Mouse (Mus musculus) neural tube, embryonic 14.5 days (tissue): ENCODE results near the gene Dennd1a. TPM values are rescaled to one million over a fixed set of nuclear protein-coding genes. Genes with fewer than 3 reads are reported as not detected.
A peak's percentile ranks its signal among the peaks of the same experiment; 100 is the strongest.

ENCODE experiments used
- ATAC-seq: fragments of 200-750 bp; cut with Nextera tagmentation; 2 replicates; pipeline ENCODE4 v1.8.0; 2017; ENCODE audit warnings: low read depth, mild to moderate bottlenecking, moderate TSS enrichment, moderate library complexity
- H3K27ac ChIP-seq: fragments of 300-500 bp; sonication (generic); 2 replicates; pipeline ENCODE4 v1.5.1; 2014; ENCODE audit warnings: low read depth, mild to moderate bottlenecking, control low read depth, low read length, moderate library complexity, mixed read lengths
- H3K27me3 ChIP-seq: fragments of 300-500 bp; sonication (generic); 2 replicates; pipeline ENCODE4 v1.6.1; 2014; ENCODE audit warnings: low read length; ENCODE audit not compliant: control insufficient read depth, insufficient read depth
- H3K36me3 ChIP-seq: fragments of 300-500 bp; sonication (generic); 2 replicates; pipeline ENCODE4 v1.6.1; 2014; ENCODE audit warnings: low read length, mixed read lengths; ENCODE audit not compliant: control insufficient read depth, insufficient read depth
- H3K4me1 ChIP-seq: fragments of 300-500 bp; sonication (generic); 2 replicates; pipeline ENCODE4 v1.6.1; 2014; ENCODE audit warnings: low read length; ENCODE audit not compliant: control insufficient read depth, insufficient read depth
- H3K4me2 ChIP-seq: fragments of 300-500 bp; sonication (generic); 2 replicates; pipeline ENCODE4 v1.6.1; 2014; ENCODE audit warnings: mild to moderate bottlenecking, low read depth, low read length, control low read depth
- H3K4me3 ChIP-seq: fragments of 300-500 bp; sonication (generic); 2 replicates; pipeline ENCODE4 v1.5.1; 2014; ENCODE audit warnings: low read depth, low read length, control low read depth, mixed read lengths
- H3K9ac ChIP-seq: fragments of 300-500 bp; sonication (generic); replicated peaks from 2 replicates; pipeline ENCODE4 v1.6.1; 2014; ENCODE audit warnings: low read depth, mild to moderate bottlenecking, control low read depth, low read length, mixed read lengths
- H3K9me3 ChIP-seq: fragments of 300-500 bp; sonication (generic); 2 replicates; pipeline ENCODE4 v1.6.1; 2016; ENCODE audit warnings: low read length; ENCODE audit not compliant: control insufficient read depth
- WGBS: fragments of 180-500 bp; shearing (Covaris S2); extraction: QIAGEN DNeasy Blood & Tissue Kit; methylation state at CpG from one replicate; pipeline ENCODE4 v1.1.7; 2014; 5-methylcytosine and 5-hydroxymethylcytosine counted together
- polyA plus RNA-seq: library from polyadenylated mRNA; unstranded; fragments of >200 nt; fragmentation: Nextera tagmentation; extraction: Ambion mirVana; gene quantifications from 2 replicates; pipeline ENCODE4 v1.2.1, GENCODE M21; 2014

The Dennd1a gene
- 11.9 and 17.8 TPM in 2 replicates for polyA plus RNA-seq

DNA sequence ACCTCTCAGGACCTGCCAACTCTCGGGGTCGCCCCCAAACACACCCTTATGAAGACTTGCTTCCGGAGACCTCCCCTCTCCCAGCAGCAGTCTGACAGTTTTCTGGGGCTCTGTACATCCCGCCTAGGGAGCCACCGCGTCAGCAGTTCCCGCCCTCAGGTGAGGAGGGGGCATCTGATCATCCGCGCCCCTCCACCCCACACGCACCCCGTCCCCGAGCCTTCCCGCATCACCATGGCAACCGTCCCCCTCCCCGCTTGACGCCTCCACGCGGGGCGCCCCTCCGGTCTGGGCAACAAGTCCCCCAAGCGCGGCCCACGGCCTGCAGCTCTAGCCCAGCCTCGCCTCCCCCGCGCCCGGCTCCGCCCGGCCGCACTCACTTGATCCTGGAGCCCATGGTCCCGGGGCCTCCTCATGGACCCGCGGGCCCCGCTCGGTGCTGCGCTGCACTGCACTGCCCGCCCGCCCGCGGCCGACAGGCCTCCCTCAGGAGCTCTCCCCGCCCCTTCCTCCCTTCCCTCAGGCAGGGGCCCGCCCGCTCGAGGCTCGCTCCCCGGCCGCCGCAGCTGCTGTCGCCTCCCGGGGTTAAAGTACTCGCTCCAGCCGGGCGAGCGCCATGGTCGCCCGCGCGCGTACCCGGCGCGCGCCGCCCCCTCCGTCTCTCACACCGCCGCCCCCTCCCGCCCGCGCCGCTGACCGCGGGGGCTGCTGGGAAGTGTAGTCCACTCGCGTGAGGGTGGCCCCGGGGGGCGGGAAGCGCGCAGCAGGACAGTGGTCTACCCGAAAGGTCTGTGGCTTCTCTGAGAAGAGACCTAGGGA lies at the start of gene Dennd1a:
Gene Dennd1a, minus strand, starts transcription at position 658 of the 819 bp plus-strand sequence.
- peak within 1 kb of the TSS; percentile 87 for H3K4me3 ChIP-seq
- H3K9ac ChIP-seq: peak within 1 kb of the TSS; percentile 84
- no peaks in the 10 kb centered on the region for H3K4me1 ChIP-seq
- WGBS: under 1% methylated on average over 77 of the region's 81 CpGs
- ATAC-seq: peak; percentile 95
- H3K36me3 ChIP-seq: no peaks in the 10 kb centered on the region
- H3K9me3 ChIP-seq: no peaks in the 10 kb centered on the region
- H3K27ac ChIP-seq: peak within 1 kb of the TSS; percentile 89
- H3K4me2 ChIP-seq: peak within 1 kb of the TSS; percentile 76
- no peaks in the 10 kb centered on the region for H3K27me3 ChIP-seq

DNA sequence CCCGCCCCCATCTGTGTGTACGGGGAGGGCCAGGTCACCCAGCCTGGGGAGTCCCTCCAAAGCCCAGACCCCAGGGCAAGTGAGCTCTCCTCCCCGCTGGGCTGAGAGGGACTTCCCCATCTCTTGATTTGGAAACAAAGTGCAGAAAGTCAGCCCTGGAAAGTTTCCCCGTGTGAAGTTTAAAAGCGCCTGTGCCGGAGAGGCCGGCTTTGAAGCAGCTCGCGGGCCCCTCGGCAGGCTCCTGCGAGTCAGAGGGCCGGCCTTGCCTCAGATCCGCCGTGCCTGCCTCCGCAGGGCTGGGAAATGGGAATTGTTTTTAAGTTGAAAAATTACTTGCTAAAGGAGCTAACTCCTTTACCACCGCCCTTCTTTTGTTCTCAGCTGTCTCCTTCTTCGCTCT lies 49.4 kb upstream of the Dennd1a start:
- Histone ChIP-seq H3K27me3 (peaks cover 64% of the 10 kb centered on the region), H3K36me3 (no peaks in the 10 kb centered on the region), H3K4me3 (no peak overlapping the region), H3K9me3 (no peaks in the 10 kb centered on the region), H3K9ac (no peak overlapping the region), H3K27ac (no peak overlapping the region), H3K4me1 (peaks cover 8% of the 10 kb centered on the region; the same call in 1 of the 2 replicates), H3K4me2 (no peak overlapping the region)
- ATAC-seq: no peak
- 3% methylated on average over 17 of the region's 17 CpGs for WGBS

DNA sequence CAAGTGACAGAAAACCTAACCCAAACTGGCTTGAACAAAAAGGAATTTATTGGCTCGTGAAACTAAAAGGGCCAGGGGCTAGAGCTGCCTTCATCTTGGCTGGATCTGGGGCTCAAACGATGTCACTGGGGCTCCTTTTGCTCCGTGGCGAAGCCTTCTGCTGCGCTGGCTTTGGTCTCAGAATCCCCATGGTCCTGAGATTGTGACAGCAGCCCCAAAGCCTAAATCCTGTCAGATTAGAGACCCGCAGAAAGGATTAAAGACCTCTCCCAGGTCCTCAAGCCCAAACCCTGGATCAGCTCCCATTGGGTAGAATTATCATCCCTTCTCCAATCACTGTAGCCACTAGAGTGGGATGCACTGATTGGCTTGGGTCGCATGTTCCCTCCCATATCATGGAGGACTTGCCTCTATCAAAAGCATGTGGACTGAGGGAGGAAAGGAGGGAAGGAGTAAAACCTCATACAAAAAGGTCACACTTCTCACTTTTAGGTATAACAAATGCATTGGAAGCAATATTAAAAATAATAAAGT lies 46.5 kb upstream of the Dennd1a start:
- Histone ChIP-seq H3K4me1 (no peaks in the 10 kb centered on the region), H3K9ac (no peak overlapping the region), H3K4me3 (no peak overlapping the region), H3K27ac (no peak overlapping the region), H3K27me3 (peaks cover 47% of the 10 kb centered on the region), H3K9me3 (no peaks in the 10 kb centered on the region), H3K36me3 (no peaks in the 10 kb centered on the region), H3K4me2 (no peak overlapping the region)
- ATAC-seq: no peak
- WGBS: 38% methylated on average over 7 of the region's 7 CpGs

DNA sequence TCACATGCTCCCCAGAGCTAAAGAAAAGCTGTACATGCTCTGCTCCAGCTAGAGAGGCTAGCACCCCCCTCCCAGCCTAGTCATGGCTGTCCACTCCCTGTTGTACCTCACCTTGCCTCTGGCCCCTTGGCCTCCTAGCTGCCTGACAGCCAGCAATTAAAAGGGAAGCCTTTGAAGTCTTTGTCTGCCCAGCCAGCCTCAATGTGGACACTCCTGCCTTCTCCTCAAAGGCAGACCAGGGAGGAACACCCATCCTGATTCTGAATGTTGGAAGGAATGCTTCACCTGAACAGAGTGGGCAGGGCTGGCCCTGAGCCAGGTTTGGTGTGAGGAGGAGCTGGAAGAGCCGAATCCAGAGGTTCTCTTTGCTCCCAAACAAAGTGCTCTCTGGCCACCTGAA lies 39.5 kb upstream of the Dennd1a start:
- Histone ChIP-seq H3K4me3 (no peak overlapping the region), H3K4me1 (no peaks in the 10 kb centered on the region), H3K27me3 (0 out of 2 replicates have a peak, but pooled peaks cover under 1% of the 10 kb centered on the region), H3K9ac (no peak overlapping the region), H3K27ac (no peak overlapping the region), H3K4me2 (no peak overlapping the region), H3K9me3 (no peaks in the 10 kb centered on the region), H3K36me3 (no peaks in the 10 kb centered on the region)
- WGBS: 57% methylated on average over 1 of the region's 1 CpGs
- ATAC-seq: no peak

DNA sequence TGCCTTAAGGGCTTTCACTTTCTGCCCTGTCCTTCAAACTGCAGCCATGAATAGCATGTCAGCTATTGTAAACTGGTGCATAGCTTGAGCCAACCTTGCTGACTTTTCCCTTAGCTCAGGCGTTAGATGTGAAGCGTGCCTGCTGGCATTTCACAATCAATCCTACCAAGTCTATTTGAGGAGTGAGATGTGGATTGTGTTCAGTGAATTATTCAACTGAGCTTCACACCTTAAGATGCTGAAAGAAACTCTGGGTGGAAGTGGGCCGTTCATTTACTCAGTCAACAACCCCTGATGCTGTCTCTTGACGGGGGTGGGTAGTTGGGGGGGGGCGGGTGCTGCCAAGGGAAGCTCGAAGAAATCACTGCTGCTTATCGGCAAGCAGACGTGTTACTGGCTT lies 36.2 kb upstream of the Dennd1a start:
- Histone ChIP-seq H3K4me2 (no peak overlapping the region), H3K9ac (no peak overlapping the region), H3K4me3 (no peak overlapping the region), H3K9me3 (no peaks in the 10 kb centered on the region), H3K36me3 (no peaks in the 10 kb centered on the region), H3K4me1 (no peaks in the 10 kb centered on the region), H3K27me3 (no peaks in the 10 kb centered on the region), H3K27ac (no peak overlapping the region)
- ATAC-seq: no peak
- WGBS: 66% methylated on average over 8 of the region's 8 CpGs

DNA sequence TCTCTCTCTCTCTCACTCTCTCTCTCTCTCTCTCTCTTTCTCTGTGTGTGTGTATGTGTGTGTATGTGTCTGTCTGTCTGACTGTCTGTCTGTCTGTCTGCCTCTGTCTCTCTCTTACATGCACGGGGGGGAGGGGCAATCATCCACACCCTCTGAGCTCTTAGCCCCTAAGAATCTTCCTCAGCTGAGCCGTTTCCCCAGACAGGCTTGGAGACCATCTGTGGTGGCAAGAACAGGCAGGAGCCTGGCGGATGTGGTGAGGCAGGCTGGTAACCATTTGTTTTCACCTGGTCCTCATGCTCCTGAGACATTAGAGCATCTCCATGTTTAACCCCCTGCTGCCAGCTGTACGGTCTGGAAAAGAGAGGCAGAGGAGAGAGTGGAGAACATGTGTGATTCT lies 33.7 kb upstream of the Dennd1a start:
- WGBS: 57% methylated on average over 4 of the region's 4 CpGs
- no peak overlapping the region for H3K27ac ChIP-seq
- H3K27me3 ChIP-seq: no peaks in the 10 kb centered on the region
- H3K4me2 ChIP-seq: no peak overlapping the region
- no peaks in the 10 kb centered on the region for H3K4me1 ChIP-seq
- H3K9ac ChIP-seq: no peak overlapping the region
- no peaks in the 10 kb centered on the region for H3K9me3 ChIP-seq
- ATAC-seq: no peak
- no peak overlapping the region for H3K4me3 ChIP-seq
- H3K36me3 ChIP-seq: no peaks in the 10 kb centered on the region

DNA sequence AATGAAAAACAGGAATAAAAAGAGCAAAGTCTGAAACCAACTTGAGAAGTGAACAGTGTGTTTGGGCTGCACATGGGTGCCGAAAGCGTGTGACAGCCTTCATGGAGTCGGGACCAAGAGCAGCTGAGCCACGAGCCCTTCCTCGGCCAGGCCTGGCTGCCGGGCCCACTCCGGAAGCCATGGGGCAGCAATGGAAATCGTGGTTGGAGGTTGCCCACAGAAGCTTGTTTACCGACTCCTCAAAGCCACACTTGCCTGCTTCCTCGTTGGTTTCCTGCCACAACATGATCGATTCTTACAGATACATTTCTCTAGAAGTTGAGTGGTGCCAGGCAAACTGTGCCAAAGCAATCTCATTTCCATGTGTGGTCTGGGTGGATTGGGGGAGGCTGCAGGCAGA lies 31.9 kb upstream of the Dennd1a start:
- Histone ChIP-seq H3K27me3 (no peaks in the 10 kb centered on the region), H3K4me1 (no peaks in the 10 kb centered on the region), H3K4me2 (no peak overlapping the region), H3K36me3 (no peaks in the 10 kb centered on the region), H3K27ac (no peak overlapping the region), H3K9ac (no peak overlapping the region), H3K4me3 (no peak overlapping the region), H3K9me3 (no peaks in the 10 kb centered on the region)
- no peak for ATAC-seq
- WGBS: 92% methylated on average over 11 of the region's 11 CpGs

DNA sequence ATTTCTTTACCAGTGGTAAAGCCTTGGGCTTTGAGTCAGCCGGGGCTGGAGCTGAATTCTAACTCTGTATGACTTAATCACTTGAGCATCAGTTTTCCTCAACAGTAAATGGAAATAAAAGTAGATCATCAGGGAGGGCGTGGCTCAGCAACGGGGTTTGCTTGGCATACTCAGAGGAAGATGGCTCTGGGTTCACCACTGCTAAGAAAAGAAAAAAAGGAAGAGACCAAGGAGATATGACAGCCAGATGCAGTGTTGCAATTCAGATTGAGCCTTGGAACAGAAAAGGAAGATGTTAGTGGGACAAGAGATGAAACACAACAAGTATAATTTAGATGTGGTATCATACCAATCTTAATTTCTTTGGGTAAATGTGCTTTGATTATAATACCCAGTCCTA lies 26.2 kb upstream of the Dennd1a start:
- Histone ChIP-seq H3K9me3 (no peaks in the 10 kb centered on the region), H3K4me1 (no peaks in the 10 kb centered on the region), H3K9ac (no peak overlapping the region), H3K27me3 (no peaks in the 10 kb centered on the region), H3K4me3 (no peak overlapping the region), H3K36me3 (no peaks in the 10 kb centered on the region), H3K27ac (no peak overlapping the region), H3K4me2 (no peak overlapping the region)
- 61% methylated on average over 3 of the region's 3 CpGs for WGBS
- no peak for ATAC-seq

DNA sequence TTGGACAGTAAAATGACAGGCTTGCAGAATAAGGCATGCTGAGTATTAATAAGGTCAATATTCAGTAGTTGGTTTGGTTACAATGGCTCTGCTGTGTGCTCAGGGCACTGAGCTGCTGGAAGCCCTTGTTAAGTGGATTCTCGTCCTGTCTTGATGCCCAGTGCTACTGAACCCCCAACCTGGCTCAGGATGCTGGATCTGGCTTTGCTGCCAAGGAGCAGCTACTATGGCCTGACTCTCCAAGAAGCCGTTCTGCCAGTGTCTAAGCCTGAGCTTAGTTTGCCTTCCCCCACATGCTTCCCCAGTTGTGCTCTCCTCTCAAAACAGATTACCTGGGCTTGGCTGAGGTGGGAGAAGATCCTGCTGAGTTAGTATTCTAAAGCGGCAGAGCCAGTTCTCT lies 25.7 kb upstream of the Dennd1a start:
- Histone ChIP-seq H3K4me1 (no peaks in the 10 kb centered on the region), H3K9me3 (no peaks in the 10 kb centered on the region), H3K27ac (no peak overlapping the region), H3K4me3 (no peak overlapping the region), H3K9ac (no peak overlapping the region), H3K27me3 (no peaks in the 10 kb centered on the region), H3K4me2 (no peak overlapping the region), H3K36me3 (no peaks in the 10 kb centered on the region)
- no peak for ATAC-seq
- 60% methylated on average over 3 of the region's 3 CpGs for WGBS
